Mouse (Mus musculus) right cerebral cortex, adult 2 months (tissue): Measurements from ENCODE around the gene Gm13304.
"Not testable (repeated sequence)": the region's sequence is repeated elsewhere in the genome, so short reads cannot be mapped to it uniquely, and the experiment has no call there.

ENCODE experiments used
- DNase-seq, 2 experiments: peaks; one replicate each; pipeline ENCODE4 v3.0.0; 2021 to 2022; ENCODE audit warnings: low spot score in 2 of 2

The Gm13304 gene

GRCm38 (mm10) chr4:42114517-42114916, at the start of gene Gm13304:
Gene Gm13304 (plus strand): TSS chr4:42114817.
- DNase-seq = not testable (repeated sequence)

- DNase-seq = not testable (repeated sequence)
Measured at GRCm38 (mm10) chr4:42090907-42091306, 23.7 kb upstream of the Gm13304 start, which contains the start of gene Gm3893. Gene Gm3893 (plus strand): TSS chr4:42091207.

DNA sequence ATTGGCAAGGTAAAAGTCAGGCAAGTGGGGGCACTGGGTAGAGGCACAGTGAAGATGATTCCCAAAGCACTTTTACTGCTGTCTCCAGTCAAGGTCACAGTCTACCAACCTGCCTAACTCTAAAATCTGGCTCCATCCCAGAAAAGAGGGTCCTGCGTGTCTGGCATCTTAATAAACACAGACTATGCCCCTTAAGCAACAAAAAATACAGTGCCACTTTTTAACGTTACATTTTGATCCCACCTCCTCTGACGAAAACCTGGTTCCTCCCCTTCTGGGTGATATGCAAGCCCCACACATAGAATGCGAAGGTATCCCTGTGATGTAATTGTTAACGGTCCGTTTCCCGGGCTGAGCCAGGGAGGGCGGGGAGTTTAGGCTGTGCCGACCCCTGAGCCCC, 38.5 kb downstream of the Gm13304 start, which contains the start of gene Gm13306:
Gene Gm13306, plus strand, starts transcription at position 301 of the 400 bp plus-strand sequence.
- DNase-seq = not testable (repeated sequence)
